Mouse (Mus musculus): ENCODE measurements around the gene Myh7b.

- TF ChIP-seq POLR2A (IDR thresholded peaks at IDR 0.05; ENCODE audit: control insufficient read depth in 1 of 2, insufficient read depth in 1 of 2, low read depth in 1 of 2, low read length in 2 of 2, poor library complexity in 1 of 2): no peak
- no peak for TF ChIP-seq CTCF (IDR thresholded peaks at IDR 0.05 in 2 of 3, conservative IDR thresholded peaks at IDR 0.05 in 1 of 3; ENCODE audit: control insufficient read depth in 1 of 3, insufficient read depth in 1 of 3, low read depth in 2 of 3, low read length in 3 of 3, poor library complexity in 1 of 3, severe bottlenecking in 1 of 3)
- no peak for TF ChIP-seq USF2 (IDR thresholded peaks at IDR 0.05; ENCODE audit: borderline replicate concordance in 1 of 2, insufficient read depth in 1 of 2, low read depth in 1 of 2, low read length in 2 of 2)
- no peak for TF ChIP-seq ZC3H11A (IDR thresholded peaks at IDR 0.05; ENCODE audit: low read depth, low read length)
- TF ChIP-seq EP300 (IDR thresholded peaks at IDR 0.05; ENCODE audit: low read depth in 1 of 2, low read length in 2 of 2): no peak
- TF ChIP-seq MYC (IDR thresholded peaks at IDR 0.05; ENCODE audit: low read depth, low read length): no peak
- no peak for TF ChIP-seq HCFC1 (IDR thresholded peaks at IDR 0.05; ENCODE audit: low read depth, low read length)
- TF ChIP-seq ELF1 (IDR thresholded peaks at IDR 0.05; ENCODE audit: low read depth, low read length): no peak
- TF ChIP-seq UBTF (IDR thresholded peaks at IDR 0.05; ENCODE audit: borderline replicate concordance, insufficient read depth, low read depth, low read length): no peak
- TF ChIP-seq GABPA (IDR thresholded peaks at IDR 0.05; ENCODE audit: low read depth, low read length): no peak
- TF ChIP-seq USF1 (IDR thresholded peaks at IDR 0.05; ENCODE audit: low read depth, low read length): no peak
- TF ChIP-seq TCF12 (IDR thresholded peaks at IDR 0.05; ENCODE audit: low read depth, low read length): no peak
Measured at GRCm38 (mm10) chr2:155633121-155633520, 22.1 kb downstream of the Myh7b start.
